Mouse (Mus musculus): Measurements from ENCODE around the gene Grcc10.

- TF ChIP-seq TAL1 (IDR thresholded peaks at IDR 0.05; ENCODE audit: low read length): no peak
- TF ChIP-seq GATA1 (IDR thresholded peaks at IDR 0.05; ENCODE audit: low read length): no peak
Measured at GRCm38 (mm10) chr6:124728621-124729020, 12.6 kb downstream of the Grcc10 start.

All from erythroblast, embryonic 14.5 days (primary cell).